Mouse (Mus musculus) gastrocnemius, postnatal 25 days (tissue): Measurements from ENCODE around the gene Zcchc9. TPM values are rescaled to one million over a fixed set of nuclear protein-coding genes. Genes with fewer than 3 reads are reported as not detected.
"Not testable (repeated sequence)": the region's sequence is repeated elsewhere in the genome, so short reads cannot be mapped to it uniquely, and the experiment has no call there.

Experiments
- DNase-seq: peaks from one replicate; pipeline ENCODE4 v3.0.0; 2022
- long read RNA-seq, 2 experiments: library from polyadenylated mRNA; stranded (forward); transcript quantifications; one replicate each; pipeline ENCODE4 v2.0.0; 2021
- total RNA-seq, 2 experiments: library from RNA; stranded (reverse); gene quantifications; 1 replicate in 1 of 2; 2 replicates in 1 of 2; pipeline ENCODE4 v1.2.3; 2021

Zcchc9 gene
- 10 to 100 TPM; 11.9 to 13.3 TPM for total RNA-seq
- long read RNA-seq, experiment 1, transcript Zcchc9-201 (6 exons, 1,541 nt) = major isoform, 17 of 21 reads
- long read RNA-seq, experiment 1, partial matches to known transcripts = 1 of 21 reads
- long read RNA-seq, experiment 1, other reads (novel, unspliced or antisense) = 3 of 21 reads
- long read RNA-seq, experiment 2, transcript Zcchc9-201 (6 exons, 1,541 nt) = major isoform, 9 of 19 reads
- long read RNA-seq, experiment 2, partial matches to known transcripts = 1 of 19 reads
- long read RNA-seq, experiment 2, other reads (novel, unspliced or antisense) = 9 of 19 reads

DNA sequence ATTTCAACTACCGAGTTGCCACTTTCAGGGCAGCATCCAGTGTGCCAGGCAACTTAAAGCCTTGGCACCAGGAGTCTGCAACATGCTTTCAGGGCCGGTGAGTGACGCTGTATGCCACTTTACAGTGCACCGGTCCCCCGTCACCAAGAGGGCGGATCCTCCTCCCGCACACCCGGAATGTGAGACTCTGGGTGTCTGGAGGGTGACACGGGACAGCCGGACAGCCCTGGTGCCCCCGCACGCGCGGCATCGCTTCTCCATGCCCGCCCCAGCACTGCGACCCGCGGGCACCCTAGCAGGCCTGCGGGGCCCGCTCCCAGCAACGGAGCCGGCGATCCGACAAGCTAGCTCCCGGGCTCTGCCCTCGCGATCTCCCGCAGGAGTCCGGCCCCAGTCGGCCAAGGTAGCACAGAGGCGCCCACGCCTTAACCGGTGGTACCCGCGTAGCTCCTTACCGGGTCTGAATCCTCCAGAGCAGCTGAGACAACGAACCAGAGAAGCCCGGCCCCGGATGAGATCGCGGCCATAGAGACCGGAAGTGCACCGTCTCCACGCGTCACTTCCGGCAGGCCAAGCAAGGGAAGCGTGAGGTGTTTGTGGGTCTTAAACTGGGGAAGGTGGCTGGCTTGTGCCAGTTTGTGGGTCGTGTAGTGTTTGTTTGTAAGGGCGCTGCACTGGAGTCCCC, at the start of gene Zcchc9:
Gene Zcchc9 (minus strand): TSS at position 551 of the 685 bp plus-strand sequence.
- peak; percentile 83 for DNase-seq

DNA sequence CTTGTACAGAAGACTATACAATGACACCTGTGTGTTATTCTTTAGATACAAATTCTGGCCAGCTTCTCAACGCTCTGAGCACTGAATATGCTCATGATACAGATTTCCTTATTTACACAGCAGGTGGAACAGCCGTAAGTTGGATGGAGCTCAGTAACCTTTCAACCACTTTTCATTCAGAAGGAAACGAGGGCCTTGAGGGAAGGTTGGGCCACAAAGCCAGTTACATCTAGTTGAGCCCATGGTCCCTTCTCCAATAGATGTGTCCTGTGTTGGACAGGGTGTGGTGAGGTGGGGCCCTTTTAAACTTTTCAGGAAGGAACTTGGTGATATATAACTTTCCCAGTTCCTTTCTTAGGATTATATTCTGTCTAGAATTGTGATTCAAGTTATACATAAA, 46.9 kb upstream of the Zcchc9 start:
- DNase-seq = no peak

DNA sequence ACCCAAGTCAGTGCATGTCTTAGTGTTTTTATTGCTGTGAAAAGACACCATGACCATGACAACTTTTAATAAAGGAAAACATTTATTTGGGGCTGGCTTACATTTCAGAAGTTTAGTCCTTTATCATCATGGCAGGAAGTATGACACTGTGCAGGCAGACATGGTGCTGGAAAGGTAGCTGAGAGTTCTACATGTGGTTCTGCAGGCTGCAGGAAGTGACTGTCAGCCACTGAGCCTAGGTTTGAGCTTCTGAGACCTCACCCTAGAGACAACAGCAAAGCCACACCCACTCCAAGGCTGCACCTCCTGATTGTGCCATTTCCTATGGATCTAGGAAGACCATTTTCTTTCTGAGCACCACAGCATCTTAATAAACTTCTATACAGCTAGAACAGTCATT, 20.4 kb upstream of the Zcchc9 start:
- DNase-seq = no peak

DNA sequence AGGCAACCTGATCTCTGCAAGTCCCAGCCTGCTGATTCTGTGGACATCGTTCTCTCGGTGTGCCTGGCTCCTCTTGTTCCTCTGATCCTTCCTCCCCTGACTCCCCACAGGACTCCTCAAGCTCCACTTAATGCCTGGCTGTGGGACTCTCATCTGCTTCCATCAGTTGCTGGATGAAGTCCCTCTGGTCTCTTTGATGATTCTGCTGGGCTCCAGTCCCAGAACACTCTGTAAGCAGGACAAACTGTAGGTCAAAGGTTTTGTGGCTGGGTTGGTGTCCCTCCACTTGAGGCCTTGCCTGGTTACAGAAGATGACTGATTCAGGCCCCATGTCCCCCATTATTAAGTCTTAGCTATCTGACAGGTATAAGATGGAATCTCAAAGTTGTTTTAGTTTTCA, 18.6 kb upstream of the Zcchc9 start:
- DNase-seq = peak; percentile 59

DNA sequence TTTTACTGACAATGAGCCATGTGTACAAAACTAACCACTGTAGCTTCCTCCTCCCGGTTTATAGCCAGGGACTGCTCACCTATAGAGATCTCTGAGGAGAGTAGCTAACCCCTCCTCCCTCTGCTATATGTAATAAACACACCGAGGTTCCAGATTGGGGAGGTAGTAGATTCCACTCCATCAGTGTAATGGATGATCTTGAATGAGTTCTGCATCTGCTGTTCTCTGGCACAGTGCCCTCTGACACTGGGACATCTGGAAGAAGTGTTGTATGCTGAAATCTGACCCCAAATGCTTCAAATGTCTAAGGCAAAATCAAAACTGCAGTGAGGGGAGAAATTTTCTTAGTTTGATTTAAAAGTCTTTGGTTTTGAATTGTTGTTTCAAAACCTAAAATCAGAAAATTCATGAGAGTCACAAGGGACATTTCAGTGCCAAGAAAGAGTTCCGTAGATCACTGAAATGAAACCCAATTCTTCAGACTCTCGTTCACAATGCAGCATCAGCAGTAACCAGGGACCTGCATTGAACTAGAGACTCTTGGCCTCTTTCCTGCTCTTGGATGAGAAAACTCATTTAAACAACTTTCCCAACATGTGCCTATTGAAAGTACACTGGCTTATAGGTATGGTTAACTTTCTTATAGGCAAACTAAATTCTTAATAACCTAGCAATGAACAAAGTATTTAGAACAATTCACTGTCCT, 17.5 kb upstream of the Zcchc9 start:
- peak; percentile 63 for DNase-seq

DNA sequence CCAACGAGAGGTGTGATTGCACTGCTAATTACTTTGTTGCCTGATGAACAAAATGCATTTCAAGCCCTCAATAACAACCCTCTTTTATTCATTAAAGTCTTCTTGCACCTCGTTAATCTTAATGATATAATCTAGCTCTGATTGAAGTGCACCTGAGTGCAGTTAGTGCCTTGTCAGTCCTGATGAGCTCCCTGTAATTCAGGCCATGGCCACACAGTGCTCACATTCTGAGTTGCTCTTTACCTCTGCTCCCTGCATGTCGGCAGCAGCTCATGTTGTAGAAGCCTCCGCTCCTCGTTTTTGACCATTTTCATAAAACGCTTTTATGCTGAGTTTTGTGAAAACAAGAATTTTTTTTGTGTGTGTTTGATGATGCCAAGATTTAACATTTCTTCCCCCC, 16.2 kb upstream of the Zcchc9 start:
- DNase-seq = no peak

DNA sequence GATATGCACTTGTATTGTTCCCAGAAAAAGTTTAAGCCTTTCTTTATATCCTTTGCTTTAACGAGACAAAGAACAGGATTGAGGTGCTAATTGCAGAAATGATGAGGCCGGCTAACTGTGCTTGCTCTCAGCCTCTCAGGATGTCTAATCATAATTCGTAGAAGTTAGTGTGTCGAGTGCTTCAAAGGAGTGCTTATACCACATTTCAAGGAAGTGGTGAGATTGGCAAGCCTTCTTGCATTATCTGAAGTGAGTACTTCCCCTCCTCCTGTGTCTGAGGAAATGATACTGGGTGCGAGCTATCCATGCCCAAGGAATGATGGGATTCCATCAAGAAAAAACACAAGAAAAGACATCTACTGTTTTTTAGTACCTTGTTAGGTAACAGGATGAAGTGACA, 7.2 kb upstream of the Zcchc9 start:
- DNase-seq = no peak

DNA sequence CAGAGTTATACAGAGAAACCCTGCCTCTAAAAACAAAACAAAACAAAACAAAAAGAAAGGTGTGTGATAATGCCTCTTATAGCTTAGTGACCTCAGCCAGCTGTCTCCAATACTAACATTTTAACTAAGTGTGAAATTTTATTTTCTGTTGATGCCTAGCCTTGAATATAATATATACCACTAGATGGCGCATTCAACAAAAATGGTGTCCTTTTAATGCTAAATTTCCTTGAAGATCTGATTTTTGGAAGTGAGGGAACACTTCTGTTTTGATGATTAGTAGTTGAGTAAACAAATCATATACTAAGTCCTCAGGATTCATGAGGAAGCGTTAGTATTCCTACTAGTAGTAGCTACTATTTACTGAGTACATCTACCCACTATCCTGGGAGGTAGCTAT, 2.0 kb upstream of the Zcchc9 start:
- DNase-seq = no peak

DNA sequence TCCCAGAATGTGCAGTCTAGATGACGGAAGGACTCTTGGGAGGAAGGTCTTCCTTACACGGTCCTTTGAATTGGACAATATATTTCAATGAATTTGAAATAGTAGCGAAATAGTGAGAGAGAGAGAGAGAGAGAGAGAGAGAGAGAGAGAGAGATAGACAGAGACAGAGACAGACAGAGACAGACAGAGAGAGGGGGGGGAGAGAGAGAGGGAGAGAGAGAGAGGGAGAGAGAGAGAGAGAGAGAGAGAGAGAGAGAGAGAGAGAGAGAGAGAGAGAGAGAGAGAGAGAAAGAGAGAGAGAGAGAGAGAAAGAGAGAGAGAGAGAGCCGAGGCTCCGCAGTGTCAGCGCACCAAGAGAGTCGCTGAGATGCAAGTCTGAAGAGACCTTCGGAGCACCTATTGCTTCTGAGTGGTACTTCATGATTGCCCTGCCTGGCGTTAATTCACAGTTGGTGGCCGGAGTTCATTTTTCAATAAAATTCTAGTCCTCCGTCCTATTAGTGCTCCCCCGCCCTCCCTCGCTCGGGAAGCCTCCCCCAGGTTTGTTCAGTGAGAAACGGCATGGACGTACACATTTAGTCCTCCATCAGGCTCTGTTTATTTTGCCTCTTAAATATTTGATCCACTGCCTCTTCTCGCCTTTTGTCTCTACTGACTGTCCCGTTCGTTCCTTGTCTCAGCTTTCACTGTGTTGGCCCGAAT, 520 bp upstream of the Zcchc9 start:
- DNase-seq = no peak

DNA sequence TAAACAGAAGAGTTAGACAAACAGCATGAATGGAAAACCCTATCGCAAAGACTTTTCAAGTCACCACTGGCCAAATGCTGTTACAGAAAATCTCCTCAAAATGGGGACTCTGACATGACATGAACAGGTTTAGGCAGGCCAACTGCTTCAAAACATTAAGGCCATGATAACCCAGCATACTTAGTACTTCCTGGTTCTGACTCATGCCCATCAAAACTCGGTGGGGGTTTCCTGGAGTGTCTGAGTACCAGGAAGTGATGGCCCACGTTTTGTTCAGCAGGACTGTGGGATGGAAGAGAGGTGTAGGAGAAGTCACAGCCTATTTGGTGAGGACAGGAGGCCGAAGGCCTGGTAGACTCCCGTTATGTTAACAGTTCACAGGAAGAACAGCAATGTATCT, 5.8 kb downstream of the Zcchc9 start:
- DNase-seq = no peak

DNA sequence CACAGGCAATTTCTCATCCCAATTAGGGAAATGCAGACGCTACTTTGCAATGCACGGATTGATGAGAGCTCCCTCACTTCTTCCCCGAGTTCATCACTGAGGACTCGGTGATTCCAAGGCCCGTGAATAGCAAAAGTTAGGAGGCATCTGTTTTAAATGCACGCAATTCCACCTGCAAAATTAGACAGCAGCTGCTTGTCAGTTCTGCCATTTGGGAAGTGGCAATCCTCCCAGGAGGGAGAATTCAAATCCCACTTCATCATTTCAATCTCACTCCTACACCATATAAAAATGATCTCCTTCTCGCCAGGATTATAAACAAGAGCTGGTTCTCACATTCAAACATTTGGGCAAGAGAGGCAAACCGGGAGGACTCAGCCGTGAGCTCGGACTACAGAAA, 10.1 kb downstream of the Zcchc9 start:
- DNase-seq = no peak

DNA sequence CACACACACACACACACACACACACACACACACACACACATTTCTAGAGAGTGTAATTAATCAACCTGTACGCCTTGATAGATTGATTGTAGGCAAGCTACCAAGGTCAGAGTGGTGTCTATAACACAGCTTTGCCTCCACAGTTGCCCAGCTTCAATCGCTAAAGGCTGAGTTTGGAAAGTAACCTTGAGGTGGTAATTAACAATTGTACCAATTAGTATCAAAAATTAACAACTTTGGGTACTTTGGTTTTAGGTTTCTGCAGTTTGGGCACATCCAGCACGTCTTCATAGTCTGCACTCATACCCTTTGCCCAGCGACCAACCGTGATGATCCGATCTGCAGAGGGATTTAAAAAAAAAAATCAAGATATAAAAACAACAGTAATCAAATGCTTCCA, 10.6 kb downstream of the Zcchc9 start:
- no peak for DNase-seq

DNA sequence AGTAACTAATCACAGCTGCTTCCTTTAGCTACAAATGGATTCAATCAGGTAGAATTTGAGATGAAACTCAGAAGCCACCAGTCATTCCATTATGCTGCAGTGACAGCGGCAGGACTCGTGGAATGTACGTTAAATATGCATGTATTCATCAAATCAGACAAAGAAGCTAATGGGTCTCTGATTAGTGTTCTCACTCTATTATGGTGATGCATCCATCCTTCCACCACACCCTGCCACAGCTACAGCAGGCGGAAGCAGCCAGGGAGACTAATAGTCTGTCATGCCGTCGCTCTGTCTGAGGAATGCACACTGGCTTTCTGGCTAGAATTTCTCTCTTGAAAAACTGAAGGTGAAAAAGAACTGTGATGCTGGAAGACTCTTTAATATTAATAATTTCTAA, 11.5 kb downstream of the Zcchc9 start:
- no peak for DNase-seq

DNA sequence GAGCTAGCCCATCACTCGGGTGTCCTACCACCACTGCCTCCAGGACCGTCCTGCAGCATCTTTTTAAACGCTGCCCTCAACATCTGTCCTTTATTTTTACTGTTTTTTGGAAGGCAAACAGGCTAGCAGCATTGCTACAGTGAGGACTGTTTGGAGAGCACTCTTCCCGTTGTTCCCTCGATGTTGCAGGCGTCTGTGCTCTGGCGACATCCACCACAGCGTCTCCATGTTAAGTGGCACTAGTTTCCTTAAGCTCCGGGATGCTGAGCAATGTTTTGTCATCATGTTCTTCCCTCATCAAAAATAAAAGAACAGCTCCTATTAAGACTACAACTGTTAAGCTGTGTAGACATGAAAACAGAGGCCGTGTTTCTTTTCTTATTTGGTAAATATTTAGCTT, 11.9 kb downstream of the Zcchc9 start:
- no peak for DNase-seq

DNA sequence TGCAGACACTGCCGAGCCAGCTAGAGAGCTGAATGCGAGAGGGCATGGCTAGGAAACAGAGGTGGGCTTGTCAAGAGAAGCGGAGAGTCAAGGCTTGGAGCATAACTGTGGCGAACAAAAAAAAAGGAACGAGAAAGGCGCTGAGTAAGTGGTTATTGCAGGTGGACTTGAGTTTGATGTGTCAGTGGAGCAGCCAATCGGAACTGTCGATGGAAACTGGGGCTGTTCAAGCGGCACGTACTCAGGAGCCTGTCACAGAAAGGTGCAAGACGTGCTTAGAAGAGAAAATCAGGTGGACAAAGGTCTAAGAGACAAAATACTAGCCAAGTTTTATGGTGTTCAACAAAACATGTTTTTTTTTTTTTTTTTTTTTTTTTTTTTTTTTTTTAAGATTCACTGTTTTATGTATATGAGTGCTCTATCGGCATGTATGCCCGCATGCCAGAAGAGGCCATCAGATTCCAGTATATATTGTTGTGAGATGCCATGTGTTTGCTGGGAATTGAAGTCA, 12.5 kb downstream of the Zcchc9 start:
- no peak for DNase-seq

DNA sequence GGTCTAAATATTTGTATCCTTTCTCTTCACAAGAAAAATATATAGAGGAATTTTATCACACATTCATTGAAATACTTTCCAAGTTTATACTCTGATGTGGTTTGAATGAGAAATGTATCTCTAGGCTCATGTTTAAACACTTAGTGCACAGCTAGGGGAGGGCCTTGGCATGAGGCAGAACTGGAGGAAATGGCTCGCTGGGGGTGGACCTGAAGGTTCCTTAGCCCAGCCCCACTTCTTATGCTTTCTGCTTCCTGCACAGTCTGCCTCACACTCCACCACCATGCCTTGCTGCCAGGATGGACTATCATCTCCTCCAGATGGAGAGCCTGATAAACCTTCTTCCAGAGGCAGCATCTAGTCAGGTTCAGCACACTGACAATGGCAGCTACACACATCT, 15.5 kb downstream of the Zcchc9 start:
- no peak for DNase-seq

DNA sequence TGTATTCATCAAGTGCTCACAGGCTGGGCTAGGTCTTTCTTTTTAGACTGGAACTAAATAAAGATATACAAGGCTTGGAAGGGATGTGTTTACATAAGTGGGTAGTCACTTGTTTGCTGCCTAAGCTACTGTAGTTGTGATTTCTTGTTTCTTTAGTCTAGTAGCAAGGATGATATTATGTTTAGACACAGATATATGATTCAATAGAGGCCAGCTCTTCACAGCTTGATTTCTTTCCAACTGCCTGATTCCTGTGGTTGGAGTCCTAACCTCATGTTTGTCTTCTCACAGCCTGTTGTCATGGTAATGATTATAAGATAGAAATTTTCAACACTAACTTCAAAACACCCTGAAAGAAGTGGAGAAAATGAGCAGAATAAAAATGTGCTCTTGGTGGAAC, 27.6 kb downstream of the Zcchc9 start:
- no peak for DNase-seq

DNA sequence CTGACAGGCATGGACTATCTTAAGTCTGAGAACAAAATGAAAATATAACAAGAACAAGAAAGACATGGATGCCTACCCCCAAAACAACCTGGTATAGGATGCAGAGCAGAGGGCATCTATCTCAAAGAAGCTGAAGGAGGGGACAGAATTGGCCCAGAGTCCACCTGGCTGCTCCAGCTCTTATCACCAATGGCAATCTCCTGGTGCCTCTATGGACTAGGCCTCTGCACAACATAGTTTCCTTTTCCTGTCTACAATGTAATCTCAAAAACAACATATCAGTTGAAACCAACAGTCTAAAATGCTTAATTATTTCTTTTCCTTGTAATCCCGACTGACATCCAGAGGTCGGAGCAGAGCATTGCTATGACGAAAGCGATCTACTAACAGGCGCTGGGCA, 29.4 kb downstream of the Zcchc9 start:
- DNase-seq = no peak

DNA sequence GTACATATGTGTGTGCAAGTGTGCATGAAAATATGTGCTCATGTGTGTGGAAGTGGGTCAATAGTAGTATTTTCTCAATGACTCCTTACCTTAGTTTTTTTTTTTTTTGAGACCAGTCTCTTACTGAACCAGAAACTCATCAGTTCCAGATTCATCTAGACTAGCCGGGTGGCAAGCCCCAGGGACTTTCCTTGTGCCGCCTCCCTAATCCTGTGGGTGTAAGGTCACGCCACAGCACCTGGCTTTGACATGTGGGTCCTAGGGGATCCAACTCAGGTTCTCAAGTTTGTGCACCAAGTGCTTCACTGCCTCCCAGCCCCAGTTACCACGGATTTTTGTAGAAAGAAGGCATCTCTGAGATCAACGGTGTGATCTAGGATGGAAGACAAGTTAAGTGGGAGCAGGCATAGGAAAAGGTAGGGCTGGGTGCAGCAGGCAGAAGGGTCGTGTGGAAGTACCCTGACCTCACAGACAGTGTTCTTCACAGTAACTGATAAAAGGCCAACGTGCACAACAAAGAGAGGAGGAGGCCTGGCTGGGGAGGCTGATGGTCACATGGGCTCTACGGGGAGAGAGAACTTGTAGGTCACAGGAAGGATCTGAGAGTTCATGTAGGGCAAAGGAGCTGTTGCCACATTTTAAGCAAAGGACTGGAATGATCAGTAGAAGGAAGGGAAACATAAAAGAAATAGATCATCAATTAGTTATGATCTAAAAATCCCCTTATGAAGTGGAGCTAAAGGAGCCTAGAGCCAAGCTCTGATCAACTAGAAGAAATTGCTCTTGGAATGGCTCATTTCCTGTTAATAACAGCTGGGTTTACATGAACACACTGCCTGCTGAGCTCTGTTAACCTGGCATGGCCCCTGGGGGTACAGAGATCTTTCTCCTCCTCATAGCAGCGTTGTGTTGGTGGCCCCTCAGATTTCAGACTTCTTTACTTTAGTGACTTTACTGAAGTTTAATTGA, 38.5 kb downstream of the Zcchc9 start:
- DNase-seq = no peak

DNA sequence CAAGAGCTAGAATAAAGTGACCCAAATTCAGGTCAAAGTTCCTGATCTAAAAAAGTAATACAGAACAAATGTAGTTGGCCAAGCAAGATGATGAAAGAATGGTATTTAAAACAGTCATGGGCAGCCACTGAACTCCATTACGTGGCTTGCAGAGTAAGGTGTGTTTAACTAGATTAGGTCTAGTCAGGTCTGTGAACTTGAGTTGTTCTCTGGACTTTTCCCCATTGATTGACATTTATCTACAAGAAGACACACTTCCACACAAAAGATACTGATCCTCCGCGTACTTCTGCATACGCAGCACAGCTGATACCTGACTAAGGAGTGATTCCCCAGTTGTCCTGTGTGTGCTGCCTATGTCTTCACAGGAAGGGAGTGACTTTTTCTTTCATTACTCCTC, 41.9 kb downstream of the Zcchc9 start:
- DNase-seq = no peak

DNA sequence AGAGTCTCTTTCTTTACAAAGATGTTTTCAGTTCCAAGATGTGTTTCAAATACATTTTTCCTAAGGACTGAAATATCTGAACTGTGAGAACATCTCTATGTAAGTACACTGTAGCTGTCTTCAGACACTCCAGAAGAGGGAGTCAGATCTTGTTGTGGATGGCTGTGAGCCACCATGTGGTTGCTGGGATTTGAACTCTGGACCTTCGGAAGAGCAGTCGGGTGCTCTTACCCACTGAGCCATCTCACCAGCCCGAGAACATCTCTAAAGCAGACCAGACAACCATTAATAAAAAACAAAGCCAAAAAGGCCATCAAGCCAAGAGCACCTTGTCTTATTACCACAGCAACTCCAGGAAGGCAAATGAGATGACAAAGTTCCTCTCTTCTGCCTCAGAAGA, 43.9 kb downstream of the Zcchc9 start:
- not testable (repeated sequence) for DNase-seq
